Mouse (Mus musculus): ENCODE results near the gene Slc16a10. TPM values are rescaled to one million over a fixed set of nuclear protein-coding genes. Genes with fewer than 3 reads are reported as not detected.

The Slc16a10 gene
- polyA plus RNA-seq, 1 experiment from 2014 or later, result 7.3 TPM

- no peak for DNase-seq (ENCODE audit: low spot score)
- no peak overlapping the region for H3K4me3 ChIP-seq (ENCODE audit: low read depth, low read length)
- H3K36me3 ChIP-seq (ENCODE audit: insufficient read depth, low read length), result no peaks in the 10 kb centered on the region
- H3K27me3 ChIP-seq (replicated peaks; ENCODE audit: insufficient read depth, low read length), result no peaks in the 10 kb centered on the region
- 83% methylated on average over 10 of the region's 10 CpGs for WGBS
- H3K27ac ChIP-seq (ENCODE audit: low read length), result no peak overlapping the region
- no peaks in the 10 kb centered on the region for H3K9me3 ChIP-seq (ENCODE audit: low read length)
- no peak for ATAC-seq
- H3K4me1 ChIP-seq (ENCODE audit: insufficient read depth, low read depth, low read length), result no peaks in the 10 kb centered on the region
- TF ChIP-seq EP300 (IDR thresholded peaks at IDR 0.05) (no peak), CTCF (IDR thresholded peaks at IDR 0.05) (no peak)
- H3K9ac ChIP-seq (replicated peaks; ENCODE audit: low read depth), result no peak overlapping the region
- H3K4me2 ChIP-seq (replicated peaks; ENCODE audit: low read depth, low read length), result no peak overlapping the region
Measured at GRCm38 (mm10) chr10:40169566-40169965, 27.5 kb upstream of the Slc16a10 start.

- H3K9ac ChIP-seq (replicated peaks; ENCODE audit: low read depth), result no peak overlapping the region
- no peak for TF ChIP-seq CTCF (IDR thresholded peaks at IDR 0.05)
- TF ChIP-seq EP300 (IDR thresholded peaks at IDR 0.05), result no peak
- DNase-seq (ENCODE audit: low spot score) (no peak), ATAC-seq (no peak)
- no peak overlapping the region for H3K4me2 ChIP-seq (replicated peaks; ENCODE audit: low read depth, low read length)
- H3K9me3 ChIP-seq (ENCODE audit: low read length), result no peaks in the 10 kb centered on the region
- H3K36me3 ChIP-seq (ENCODE audit: insufficient read depth, low read length), result no peaks in the 10 kb centered on the region
- no peak overlapping the region for H3K4me3 ChIP-seq (ENCODE audit: low read depth, low read length)
- no peak overlapping the region for H3K27ac ChIP-seq (ENCODE audit: low read length)
- H3K4me1 ChIP-seq (ENCODE audit: insufficient read depth, low read depth, low read length), result no peaks in the 10 kb centered on the region
- 83% methylated on average over 7 of the region's 7 CpGs for WGBS
- H3K27me3 ChIP-seq (replicated peaks; ENCODE audit: insufficient read depth, low read length), result no peaks in the 10 kb centered on the region
Measured at GRCm38 (mm10) chr10:40169088-40169487, 27.0 kb upstream of the Slc16a10 start.

DNA sequence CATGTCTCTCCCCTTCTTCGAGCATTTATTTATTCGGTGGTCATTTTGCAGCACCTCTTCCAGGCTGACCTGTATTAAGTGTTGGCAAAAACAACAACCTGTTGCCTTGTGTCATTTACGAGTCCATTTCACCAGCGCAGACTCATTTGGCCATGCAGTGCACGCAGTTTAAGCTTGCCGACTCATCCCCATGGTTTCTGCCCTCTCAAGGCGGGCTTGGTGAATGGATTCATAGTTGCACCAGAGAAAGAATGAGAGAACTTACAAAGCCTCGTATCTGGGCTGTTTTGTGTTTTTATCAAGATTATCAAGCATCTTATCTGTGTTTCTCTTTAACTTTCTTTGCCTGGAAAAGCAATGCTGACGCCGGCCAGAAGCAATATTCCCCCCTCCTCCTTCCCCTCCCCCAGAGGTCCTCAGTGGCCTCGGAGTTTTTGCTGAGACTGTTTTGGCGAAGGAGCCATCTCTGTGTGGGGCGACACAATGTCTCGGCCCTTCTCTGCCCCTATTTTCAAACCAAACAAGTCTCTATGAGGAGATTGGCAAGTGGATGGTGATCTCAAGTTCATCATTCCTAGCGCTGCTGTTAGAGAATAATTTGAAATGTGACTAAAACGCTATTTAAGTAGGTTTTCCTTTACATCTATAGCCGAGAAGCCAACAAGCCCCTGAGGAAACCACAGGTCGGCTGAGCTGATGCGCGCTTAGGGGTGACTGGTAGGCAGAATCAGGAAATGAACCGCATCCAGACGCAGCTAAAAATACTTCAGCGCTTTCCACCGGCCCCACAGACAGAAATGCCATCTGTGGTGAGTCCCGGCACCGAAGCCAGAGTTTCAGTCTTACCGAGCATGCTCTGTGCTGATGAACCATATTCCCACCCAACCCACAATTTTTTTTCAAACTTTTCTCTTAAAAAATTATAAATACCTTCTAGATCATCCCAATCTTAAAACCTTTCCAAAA is 22.6 kb upstream of the Slc16a10 start:
- H3K9me3 ChIP-seq (ENCODE audit: low read length), result no peaks in the 10 kb centered on the region
- H3K9ac ChIP-seq (replicated peaks; ENCODE audit: low read depth), result no peak overlapping the region
- no peaks in the 10 kb centered on the region for H3K4me1 ChIP-seq (ENCODE audit: insufficient read depth, low read depth, low read length)
- no peaks in the 10 kb centered on the region for H3K27me3 ChIP-seq (replicated peaks; ENCODE audit: insufficient read depth, low read length)
- no peaks in the 10 kb centered on the region for H3K36me3 ChIP-seq (ENCODE audit: insufficient read depth, low read length)
- WGBS, result 69% methylated on average over 27 of the region's 27 CpGs
- DNase-seq (ENCODE audit: low spot score), result no peak
- TF ChIP-seq CTCF (IDR thresholded peaks at IDR 0.05) (no peak), EP300 (IDR thresholded peaks at IDR 0.05) (no peak)
- ATAC-seq, result no peak
- H3K4me2 ChIP-seq (replicated peaks; ENCODE audit: low read depth, low read length), result no peak overlapping the region
- no peak overlapping the region for H3K27ac ChIP-seq (ENCODE audit: low read length)
- no peak overlapping the region for H3K4me3 ChIP-seq (ENCODE audit: low read depth, low read length)

DNA sequence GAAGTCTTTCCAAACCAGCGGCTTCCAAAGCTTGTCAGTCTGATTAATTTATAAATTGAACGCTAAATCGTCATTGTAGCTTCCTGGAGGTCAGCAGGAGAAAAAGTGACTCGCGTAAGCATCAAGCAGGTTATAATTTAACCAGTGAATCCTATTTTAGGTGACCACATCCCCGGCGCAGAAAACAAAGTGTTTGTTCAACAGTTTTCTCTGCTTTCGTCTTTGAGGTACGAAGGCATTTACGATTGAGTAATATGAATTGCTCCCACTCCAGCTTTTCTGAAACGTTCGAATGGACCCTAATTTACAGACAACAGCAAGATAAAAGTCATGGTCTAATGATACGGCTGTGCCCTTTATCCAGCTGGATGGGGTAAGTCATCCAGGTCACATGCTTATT is 21.9 kb upstream of the Slc16a10 start:
- Histone ChIP-seq H3K27ac (ENCODE audit: low read length) (no peak overlapping the region), H3K9me3 (ENCODE audit: low read length) (no peaks in the 10 kb centered on the region), H3K4me2 (replicated peaks; ENCODE audit: low read depth, low read length) (no peak overlapping the region), H3K27me3 (replicated peaks; ENCODE audit: insufficient read depth, low read length) (no peaks in the 10 kb centered on the region), H3K4me3 (ENCODE audit: low read depth, low read length) (no peak overlapping the region), H3K9ac (replicated peaks; ENCODE audit: low read depth) (no peak overlapping the region), H3K36me3 (ENCODE audit: insufficient read depth, low read length) (no peaks in the 10 kb centered on the region), H3K4me1 (ENCODE audit: insufficient read depth, low read depth, low read length) (no peaks in the 10 kb centered on the region)
- ATAC-seq, result no peak
- TF ChIP-seq EP300 (IDR thresholded peaks at IDR 0.05) (no peak), CTCF (IDR thresholded peaks at IDR 0.05) (no peak)
- 81% methylated on average over 13 of the region's 13 CpGs for WGBS
- no peak for DNase-seq (ENCODE audit: low spot score)

DNA sequence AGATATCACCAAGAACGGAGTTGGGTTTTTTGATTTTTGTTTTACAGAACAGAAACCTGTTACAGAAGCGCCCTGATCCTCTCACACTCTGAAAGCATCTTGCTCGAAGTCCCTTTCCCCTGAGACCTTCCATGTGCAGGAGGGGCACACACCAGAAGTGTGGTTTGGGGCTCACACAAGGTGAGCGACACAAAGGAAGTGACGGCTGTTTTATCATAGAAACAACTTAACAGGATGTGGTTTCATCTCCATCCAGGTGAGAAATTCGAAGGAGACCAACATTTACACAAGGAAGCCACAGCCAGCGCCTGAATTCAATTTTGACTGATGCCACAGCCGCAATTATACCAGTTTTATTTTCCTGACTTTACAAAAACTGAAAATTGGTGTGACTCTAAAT is 21.3 kb upstream of the Slc16a10 start:
- H3K27ac ChIP-seq (ENCODE audit: low read length), result no peak overlapping the region
- DNase-seq (ENCODE audit: low spot score), result no peak
- no peak overlapping the region for H3K9ac ChIP-seq (replicated peaks; ENCODE audit: low read depth)
- H3K4me1 ChIP-seq (ENCODE audit: insufficient read depth, low read depth, low read length), result no peaks in the 10 kb centered on the region
- H3K4me2 ChIP-seq (replicated peaks; ENCODE audit: low read depth, low read length), result no peak overlapping the region
- no peaks in the 10 kb centered on the region for H3K9me3 ChIP-seq (ENCODE audit: low read length)
- ATAC-seq, result no peak
- no peaks in the 10 kb centered on the region for H3K36me3 ChIP-seq (ENCODE audit: insufficient read depth, low read length)
- WGBS, result 77% methylated on average over 8 of the region's 8 CpGs
- no peak for TF ChIP-seq EP300 (IDR thresholded peaks at IDR 0.05)
- H3K27me3 ChIP-seq (replicated peaks; ENCODE audit: insufficient read depth, low read length), result no peaks in the 10 kb centered on the region
- no peak overlapping the region for H3K4me3 ChIP-seq (ENCODE audit: low read depth, low read length)

DNA sequence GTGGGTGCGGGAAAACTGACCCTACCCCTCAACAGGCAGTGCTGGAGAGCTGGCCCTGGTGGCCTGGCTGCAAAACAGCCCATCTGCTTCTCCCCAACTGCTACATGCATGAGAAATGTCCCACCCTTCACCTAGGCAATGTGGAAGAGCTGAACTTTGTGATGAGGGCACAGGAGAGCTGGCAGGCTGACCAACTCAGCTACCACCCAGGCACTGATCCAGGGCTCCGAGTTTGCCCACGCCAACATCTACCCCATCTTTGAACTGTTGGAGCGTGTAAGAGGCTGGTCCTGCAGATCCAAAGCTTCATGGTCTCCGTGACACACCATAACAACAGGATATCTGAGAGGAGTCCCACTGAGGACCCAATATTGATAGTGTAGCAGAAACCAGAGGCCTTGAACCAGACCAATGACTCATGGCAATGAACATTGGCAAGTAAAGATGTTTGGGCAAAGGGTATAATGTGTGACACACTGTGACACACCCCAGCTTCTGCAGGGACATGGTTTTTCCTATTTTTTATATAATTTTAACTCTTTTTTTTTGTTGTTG is 19.7 kb upstream of the Slc16a10 start:
- Histone ChIP-seq H3K4me2 (replicated peaks; ENCODE audit: low read depth, low read length) (no peak overlapping the region), H3K9ac (replicated peaks; ENCODE audit: low read depth) (no peak overlapping the region), H3K27ac (ENCODE audit: low read length) (no peak overlapping the region), H3K27me3 (replicated peaks; ENCODE audit: insufficient read depth, low read length) (no peaks in the 10 kb centered on the region), H3K9me3 (ENCODE audit: low read length) (no peaks in the 10 kb centered on the region), H3K4me1 (ENCODE audit: insufficient read depth, low read depth, low read length) (no peaks in the 10 kb centered on the region), H3K4me3 (ENCODE audit: low read depth, low read length) (no peak overlapping the region), H3K36me3 (ENCODE audit: insufficient read depth, low read length) (no peaks in the 10 kb centered on the region)
- WGBS, result 88% methylated on average over 5 of the region's 5 CpGs
- ATAC-seq (no peak), DNase-seq (ENCODE audit: low spot score) (no peak)
- TF ChIP-seq CTCF (IDR thresholded peaks at IDR 0.05) (no peak), EP300 (IDR thresholded peaks at IDR 0.05) (no peak)
